Mouse (Mus musculus): ENCODE measurements around the gene 4931406C07Rik.

Gene 4931406C07Rik

DNA sequence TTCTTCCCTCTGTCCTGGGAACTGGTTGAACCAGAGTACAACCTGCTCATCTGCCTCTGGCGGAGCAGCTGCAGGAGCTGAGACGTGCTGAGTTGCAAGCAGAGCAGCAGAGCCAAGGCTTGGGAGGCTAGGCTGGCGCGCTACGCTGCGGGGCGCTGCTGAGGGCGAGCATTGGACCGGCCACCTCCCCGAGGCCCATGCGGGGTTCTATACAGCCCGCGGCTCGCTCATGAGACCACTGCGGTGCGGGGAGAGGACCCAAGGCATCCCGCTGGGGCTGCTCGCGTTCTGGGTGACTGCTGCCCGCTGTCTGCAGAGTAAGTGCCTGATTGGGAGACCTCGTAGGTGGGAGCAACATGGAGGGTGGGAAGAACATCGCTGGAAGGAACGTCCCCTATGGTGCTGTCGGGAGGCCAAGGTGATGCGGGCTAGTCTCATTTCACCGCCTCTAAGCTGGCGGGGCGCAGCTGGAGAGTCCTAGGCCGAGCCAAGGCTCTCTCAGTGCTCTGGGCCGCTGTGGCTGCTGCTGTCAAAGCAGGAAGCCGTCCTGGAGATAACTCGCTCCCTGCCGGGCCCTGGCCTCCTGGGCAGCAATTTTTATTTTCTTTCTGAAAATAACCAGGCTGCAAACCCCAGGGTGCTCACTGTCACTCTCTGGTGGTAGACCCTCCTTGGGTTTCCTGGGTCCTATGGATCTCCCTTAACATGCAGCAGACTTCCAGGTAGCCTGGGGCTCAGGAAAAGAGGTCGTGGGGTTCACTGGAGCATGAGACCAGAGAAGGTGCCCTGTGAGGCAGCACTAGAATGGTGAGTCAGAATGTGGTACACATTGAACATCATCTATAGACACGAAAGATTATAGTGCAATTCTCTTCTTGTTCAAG, 67.0 kb downstream of the 4931406C07Rik start, which contains the start of gene Vstm5:
Gene Vstm5, plus strand, starts transcription at position 4 of the 884 bp plus-strand sequence.
- no peak for DNase-seq (ENCODE audit: low read depth, low spot score)

DNA sequence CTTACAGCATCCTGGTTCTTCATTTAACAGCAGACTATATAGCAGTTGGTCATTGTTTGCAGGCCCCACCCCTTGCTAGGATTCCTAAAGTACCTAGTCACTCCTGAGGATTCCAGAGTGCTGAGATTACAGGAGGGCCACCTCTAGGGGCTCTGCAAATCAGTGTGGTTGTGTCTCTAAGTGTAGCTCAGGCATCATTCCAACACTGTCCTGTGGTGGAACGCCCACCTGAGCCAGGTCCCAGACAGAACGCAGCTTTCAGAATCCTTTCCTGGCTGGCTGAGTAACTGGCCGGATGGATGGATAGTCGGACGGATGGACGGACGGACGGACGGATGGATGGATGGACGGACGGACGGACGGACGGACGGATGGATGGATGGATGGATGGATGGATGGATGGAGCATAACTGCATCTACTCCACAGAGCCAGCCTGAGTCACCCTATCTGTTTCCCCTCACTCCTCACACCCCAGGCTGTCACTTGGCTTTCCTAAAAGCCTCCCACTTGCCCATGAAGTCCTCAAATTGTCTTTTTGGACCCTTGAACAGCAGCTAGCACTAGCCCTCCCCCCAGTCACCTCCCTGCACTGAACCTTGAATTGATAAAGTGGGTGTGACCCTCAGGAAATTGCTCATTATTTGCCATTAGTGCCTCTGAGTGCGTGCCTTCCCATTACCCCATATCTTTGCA, 67.8 kb downstream of the 4931406C07Rik start:
- DNase-seq (ENCODE audit: low read depth, low spot score), result no peak

DNA sequence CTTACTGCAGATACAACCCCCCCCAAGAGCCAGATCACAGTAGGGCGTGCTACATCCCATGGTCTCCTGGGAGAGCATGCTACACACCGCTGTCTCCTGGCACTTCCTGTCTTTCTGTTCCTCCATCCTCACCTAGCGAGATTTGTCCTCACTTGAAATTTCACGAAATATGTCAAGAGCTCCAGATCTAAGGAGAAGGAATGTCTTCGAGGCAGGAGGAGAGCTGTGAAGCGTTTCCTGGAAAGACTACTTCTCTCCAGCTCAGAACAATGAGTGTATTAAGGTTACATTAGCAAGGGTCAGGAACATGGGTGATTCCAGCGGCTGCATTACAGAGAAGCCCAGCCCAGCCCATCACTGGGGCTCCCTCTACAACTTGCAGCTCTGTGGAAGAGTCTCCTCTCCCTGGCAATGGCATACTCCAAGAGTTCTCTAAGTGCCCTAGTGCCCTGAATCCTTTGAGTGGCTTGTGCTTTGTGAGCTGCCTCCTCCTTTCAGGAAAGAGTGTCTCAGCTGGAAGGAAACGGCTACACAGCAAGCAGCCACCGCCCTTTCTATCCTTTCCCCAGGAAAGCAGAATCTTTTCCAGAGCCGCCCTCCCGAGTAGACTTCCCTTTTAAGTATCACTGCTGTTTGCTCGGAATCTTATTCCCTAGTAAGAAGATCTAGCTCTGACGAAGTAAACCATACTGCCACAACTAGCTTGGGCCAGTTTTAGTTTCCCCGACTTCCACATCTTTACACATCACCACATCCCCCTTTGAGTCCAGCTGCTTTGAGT, 68.5 kb downstream of the 4931406C07Rik start:
- DNase-seq (ENCODE audit: low read depth, low spot score), result no peak

DNA sequence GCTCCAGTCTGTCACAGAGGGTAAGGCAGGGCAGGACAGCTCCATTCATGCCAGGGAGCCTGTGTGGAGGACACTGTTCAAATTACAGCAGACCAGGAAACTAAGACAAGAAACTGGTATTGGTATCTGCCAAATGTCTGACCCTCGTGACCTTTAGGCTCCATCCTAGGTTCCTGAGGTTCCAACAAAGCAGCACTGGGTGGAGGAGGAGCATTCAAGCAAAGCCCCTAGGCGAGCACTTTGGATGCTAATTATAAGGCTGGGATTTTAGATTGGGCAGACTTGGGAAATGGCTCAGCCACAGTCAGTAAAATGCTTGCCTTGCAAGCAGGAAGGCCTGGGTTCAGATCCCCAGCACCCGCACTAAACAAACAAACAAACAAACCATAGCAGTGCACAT, 70.3 kb downstream of the 4931406C07Rik start:
- DNase-seq (ENCODE audit: low read depth, low spot score), result no peak

DNA sequence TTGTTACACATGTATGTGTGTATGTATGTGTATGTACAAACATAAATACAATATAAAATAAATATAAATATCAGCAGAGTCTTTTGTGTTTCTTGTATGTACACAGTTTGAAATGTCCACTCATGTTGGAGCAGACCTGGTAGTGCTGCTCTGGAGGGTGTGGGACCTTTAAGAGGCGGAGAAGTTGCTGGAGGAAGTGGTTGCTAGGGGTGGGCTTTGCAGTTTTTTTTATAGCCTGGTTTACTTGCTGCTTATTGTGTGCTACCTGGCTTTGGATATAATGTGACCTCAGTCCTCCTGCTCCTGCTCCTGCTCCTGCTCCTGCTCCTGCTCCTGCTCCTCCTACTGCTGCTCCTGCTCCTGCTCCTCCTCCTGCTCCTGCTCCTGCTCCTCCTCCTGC, 72.6 kb downstream of the 4931406C07Rik start:
- DNase-seq (ENCODE audit: low read depth, low spot score), result no peak

Data from skeletal muscle tissue, adult 2 months (tissue).